Mouse (Mus musculus): Measurements from ENCODE around the gene Pacs1.

DNA sequence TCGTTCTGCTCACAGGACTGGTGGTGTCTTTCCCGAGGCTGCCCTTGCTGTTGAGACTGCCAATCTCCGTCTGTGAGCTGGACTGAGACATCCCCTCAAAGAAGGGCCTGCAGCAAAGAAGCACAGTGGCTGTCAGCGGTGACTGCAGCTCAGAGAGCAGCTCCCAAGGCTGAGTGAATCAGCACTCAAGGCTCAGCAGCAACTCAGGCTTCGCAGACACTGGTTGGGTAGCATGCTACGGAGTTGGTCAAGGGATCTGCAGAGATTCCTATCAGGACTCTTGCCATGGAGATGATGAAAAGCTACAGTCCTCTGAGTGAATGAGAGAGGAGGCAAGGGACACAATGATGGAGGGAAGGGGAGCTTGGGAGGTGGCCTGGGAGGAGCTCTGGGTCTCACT lies 120.7 kb downstream of the Pacs1 start:
- TF ChIP-seq CTCF (IDR thresholded peaks at IDR 0.05; ENCODE audit: low read depth, low read length) = no peak
- TF ChIP-seq GATA1 (IDR thresholded peaks at IDR 0.05; ENCODE audit: borderline replicate concordance, low read length) = no peak
- no peak for TF ChIP-seq POLR2AphosphoS5 (IDR thresholded peaks at IDR 0.05; ENCODE audit: insufficient replicate concordance, low read depth, low read length)
- TF ChIP-seq GATA2 (IDR thresholded peaks at IDR 0.05; ENCODE audit: borderline replicate concordance, low read depth, low read length) = no peak

Measured in G1E (cell line).